Mouse (Mus musculus): ENCODE measurements around the gene Tomm40. TPM values are rescaled to one million over a fixed set of nuclear protein-coding genes. Genes with fewer than 3 reads are reported as not detected.

Gene Tomm40
- polyA plus RNA-seq, 1 experiment from 2014 or later: 171 TPM

DNA sequence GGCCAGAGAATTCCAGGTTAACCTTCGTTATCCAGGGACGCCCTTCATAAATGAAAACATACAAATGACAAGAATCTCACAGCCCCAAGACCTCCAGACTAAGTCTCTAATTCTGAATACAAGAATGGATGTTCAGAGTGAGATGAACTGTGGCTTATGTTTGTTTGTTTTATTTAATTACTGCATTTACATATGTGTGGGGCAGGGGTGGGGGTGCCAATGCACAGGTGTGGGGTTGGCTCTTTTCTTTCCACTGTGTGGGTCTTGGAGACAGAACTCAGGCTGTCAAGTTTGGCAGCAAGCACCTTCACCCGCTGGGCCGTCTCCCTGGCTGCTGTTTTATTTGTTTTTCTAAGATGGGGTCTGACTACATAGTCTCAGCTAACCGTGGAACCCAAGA, 27.2 kb upstream of the Tomm40 start:
- H3K9me3 ChIP-seq (replicated peaks): no peaks in the 10 kb centered on the region
- H3K4me1 ChIP-seq: peaks cover 34% of the 10 kb centered on the region
- peaks cover 25% of the 10 kb centered on the region for H3K36me3 ChIP-seq
- no peak overlapping the region for H3K9ac ChIP-seq (replicated peaks)
- H3K4me3 ChIP-seq (replicated peaks): no peak overlapping the region
- no peak for ATAC-seq (ENCODE audit: low FRiP score)
- no peaks in the 10 kb centered on the region for H3K27me3 ChIP-seq (replicated peaks)
- H3K4me2 ChIP-seq: no peak overlapping the region
- H3K27ac ChIP-seq (replicated peaks): no peak overlapping the region
- WGBS: 44% methylated on average over 5 of the region's 5 CpGs

DNA sequence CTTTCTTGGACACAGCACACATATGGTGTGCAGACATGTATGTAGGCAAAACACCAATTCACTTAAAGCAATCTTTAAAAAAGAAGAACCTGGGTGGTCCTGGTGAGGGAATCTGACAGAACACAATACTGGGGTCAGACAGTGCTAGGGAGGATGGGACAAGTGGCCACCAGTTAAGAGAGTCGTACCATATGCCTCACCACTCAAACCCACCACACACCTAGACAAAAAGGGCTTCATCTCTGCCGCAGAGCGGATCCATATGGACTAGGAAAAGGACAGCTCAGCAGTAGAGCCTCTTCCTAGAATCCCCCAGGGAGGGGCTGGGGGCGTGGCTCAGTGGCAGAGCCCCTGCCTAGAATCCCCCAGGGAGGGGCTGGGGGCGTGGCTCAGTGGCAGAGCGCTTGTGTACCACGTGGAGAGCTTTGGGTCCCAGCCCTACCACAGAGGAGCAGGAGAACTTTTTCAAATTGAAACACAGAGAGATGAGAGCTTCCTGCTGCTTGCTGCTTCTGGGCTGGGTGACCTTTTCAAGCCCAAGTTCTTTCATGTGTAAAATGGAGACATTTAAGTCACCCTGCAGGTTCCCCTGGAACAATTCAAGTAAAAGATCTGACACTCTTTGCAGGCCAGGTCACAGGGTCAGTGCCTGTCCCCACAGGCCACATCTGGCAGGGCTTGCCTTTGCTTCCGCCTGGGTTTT, 26.2 kb upstream of the Tomm40 start:
- H3K9ac ChIP-seq (replicated peaks): no peak overlapping the region
- 11% methylated on average over 8 of the region's 8 CpGs for WGBS

DNA sequence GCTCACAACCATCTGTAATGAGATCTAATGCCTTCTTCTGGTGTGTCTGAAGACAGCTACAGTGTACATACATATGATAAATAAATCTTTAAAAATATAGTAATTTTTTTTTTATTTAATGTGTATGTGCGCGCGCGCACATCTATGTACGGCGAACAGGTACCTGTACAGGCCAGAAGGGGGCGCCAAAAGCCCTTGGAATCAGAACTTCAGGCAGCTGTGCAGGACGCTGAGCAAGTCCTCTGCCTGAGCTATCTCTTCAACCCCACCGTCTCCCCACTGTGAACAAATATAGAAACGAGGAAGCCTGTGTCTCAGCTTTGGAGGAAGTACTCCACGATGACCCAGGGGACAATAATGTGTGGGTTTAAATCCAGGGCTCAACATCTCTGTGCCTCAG, 25.0 kb upstream of the Tomm40 start:
- H3K27me3 ChIP-seq (replicated peaks): no peaks in the 10 kb centered on the region
- H3K9me3 ChIP-seq (replicated peaks): no peaks in the 10 kb centered on the region
- H3K4me1 ChIP-seq: peaks cover 16% of the 10 kb centered on the region
- ATAC-seq (ENCODE audit: low FRiP score): no peak
- no peak overlapping the region for H3K4me2 ChIP-seq
- H3K36me3 ChIP-seq: peaks cover 38% of the 10 kb centered on the region
- WGBS: 93% methylated on average over 11 of the region's 11 CpGs
- H3K27ac ChIP-seq (replicated peaks): no peak overlapping the region
- H3K9ac ChIP-seq (replicated peaks): no peak overlapping the region
- no peak overlapping the region for H3K4me3 ChIP-seq (replicated peaks)

More for the DNA sequence above, 26.2 kb upstream of the Tomm40 start:
- Histone ChIP-seq H3K27me3 (replicated peaks) (no peaks in the 10 kb centered on the region), H3K4me3 (replicated peaks) (no peak overlapping the region), H3K27ac (replicated peaks) (no peak overlapping the region), H3K36me3 (peaks cover 34% of the 10 kb centered on the region), H3K4me2 (no peak overlapping the region), H3K4me1 (peaks cover 24% of the 10 kb centered on the region), H3K9me3 (replicated peaks) (no peaks in the 10 kb centered on the region)
- ATAC-seq (ENCODE audit: low FRiP score): no peak

DNA sequence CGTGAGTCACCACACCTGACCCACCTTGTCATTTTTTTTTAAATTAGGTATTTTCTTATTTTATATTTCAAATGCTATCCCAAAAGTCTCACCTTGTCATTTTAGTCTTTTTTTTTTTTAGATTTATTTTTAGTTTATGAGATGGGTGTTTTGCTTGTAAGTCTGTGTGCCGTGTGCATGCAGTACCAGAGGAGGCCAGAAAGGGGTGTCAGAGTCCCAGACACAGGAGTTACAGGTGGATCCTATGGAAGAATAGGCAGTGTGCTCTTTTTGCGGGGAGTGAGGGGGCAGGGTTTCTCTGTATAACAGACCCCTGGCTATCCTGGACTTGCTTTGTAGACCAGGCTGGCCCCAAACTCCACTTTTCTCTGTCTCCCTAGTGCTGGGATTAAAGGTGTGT, 23.5 kb upstream of the Tomm40 start:
- peaks cover 50% of the 10 kb centered on the region for H3K36me3 ChIP-seq
- WGBS: 95% methylated on average over 3 of the region's 3 CpGs
- H3K4me3 ChIP-seq (replicated peaks): no peak overlapping the region
- H3K9ac ChIP-seq (replicated peaks): no peak overlapping the region
- H3K4me2 ChIP-seq: no peak overlapping the region
- no peaks in the 10 kb centered on the region for H3K27me3 ChIP-seq (replicated peaks)
- H3K27ac ChIP-seq (replicated peaks): no peak overlapping the region
- no peak for ATAC-seq (ENCODE audit: low FRiP score)
- H3K4me1 ChIP-seq: peaks cover 6% of the 10 kb centered on the region; the same call in 1 of the 2 replicates
- H3K9me3 ChIP-seq (replicated peaks): no peaks in the 10 kb centered on the region

DNA sequence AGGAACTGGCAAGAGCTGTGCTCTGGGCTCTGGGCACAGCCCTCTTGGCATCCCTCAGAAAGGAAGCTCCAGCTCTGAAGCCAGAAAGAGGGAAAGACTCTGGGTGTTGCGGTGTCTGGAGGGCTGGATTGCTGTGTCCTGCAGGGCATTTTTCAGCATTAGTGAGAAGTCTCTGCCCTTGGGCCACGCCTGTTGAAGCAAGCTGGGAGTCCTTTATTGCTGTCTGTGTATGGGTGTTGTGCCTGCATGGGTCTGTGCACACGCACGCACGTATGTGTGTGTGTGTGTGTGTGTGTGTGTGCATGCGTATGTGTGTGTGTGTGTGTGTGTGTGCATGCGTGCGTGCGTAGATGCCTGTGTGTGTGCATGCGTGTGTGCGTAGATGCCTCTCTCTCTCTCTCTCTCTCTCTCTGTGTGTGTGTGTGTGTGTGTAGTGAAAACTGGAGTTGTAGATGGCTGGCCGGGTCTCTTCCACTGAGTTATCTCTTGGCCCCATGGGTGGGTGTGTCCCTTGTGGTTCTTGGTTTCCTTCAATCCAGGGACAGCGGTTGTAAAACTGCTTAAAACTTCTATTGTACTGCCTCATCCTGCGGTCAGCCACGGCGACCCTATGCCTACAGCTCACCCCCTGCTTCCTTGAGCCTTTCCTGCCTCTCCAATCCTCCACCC, 21.3 kb upstream of the Tomm40 start:
- Histone ChIP-seq H3K36me3 (peaks cover 59% of the 10 kb centered on the region), H3K4me1 (peaks cover 2% of the 10 kb centered on the region; the same call in 1 of the 2 replicates)

DNA sequence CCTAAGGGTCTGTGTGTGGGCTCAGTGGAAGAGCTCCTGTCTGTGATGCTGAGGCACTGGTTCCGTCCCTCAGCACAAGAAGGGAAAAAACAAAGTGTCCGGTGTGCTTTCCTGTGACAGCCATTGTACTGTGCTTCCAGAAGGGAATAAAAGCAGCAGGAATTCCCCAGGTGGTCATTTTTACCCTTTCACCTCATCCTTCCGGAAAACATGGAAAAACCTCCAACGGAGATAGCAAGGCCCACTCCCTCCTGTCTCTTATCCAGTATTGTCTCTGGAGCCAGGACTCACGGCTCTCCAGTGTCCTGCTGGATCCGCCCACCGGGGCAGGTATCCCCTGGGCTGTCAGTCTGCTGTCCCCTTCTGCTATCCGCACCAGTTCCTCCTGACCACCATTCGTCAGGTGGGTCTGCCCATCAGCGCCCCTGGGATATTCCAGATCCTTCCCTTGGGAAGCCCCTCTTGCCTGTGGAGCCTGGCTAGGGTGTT, 19.0 kb upstream of the Tomm40 start:
- no peaks in the 10 kb centered on the region for H3K27me3 ChIP-seq (replicated peaks)
- H3K4me1 ChIP-seq: no peaks in the 10 kb centered on the region
- ATAC-seq (ENCODE audit: low FRiP score): no peak
- no peak overlapping the region for H3K27ac ChIP-seq (replicated peaks)
- H3K36me3 ChIP-seq: peaks cover 71% of the 10 kb centered on the region
- H3K9me3 ChIP-seq (replicated peaks): no peaks in the 10 kb centered on the region
- 89% methylated on average over 10 of the region's 10 CpGs for WGBS
- no peak overlapping the region for H3K9ac ChIP-seq (replicated peaks)
- no peak overlapping the region for H3K4me2 ChIP-seq
- no peak overlapping the region for H3K4me3 ChIP-seq (replicated peaks)

More for the DNA sequence above, 21.3 kb upstream of the Tomm40 start:
- ATAC-seq (ENCODE audit: low FRiP score): no peak
- no peak overlapping the region for H3K27ac ChIP-seq (replicated peaks)
- no peak overlapping the region for H3K4me3 ChIP-seq (replicated peaks)
- 83% methylated on average over 16 of the region's 16 CpGs for WGBS
- H3K27me3 ChIP-seq (replicated peaks): no peaks in the 10 kb centered on the region
- no peak overlapping the region for H3K9ac ChIP-seq (replicated peaks)
- H3K9me3 ChIP-seq (replicated peaks): no peaks in the 10 kb centered on the region
- H3K4me2 ChIP-seq: no peak overlapping the region

DNA sequence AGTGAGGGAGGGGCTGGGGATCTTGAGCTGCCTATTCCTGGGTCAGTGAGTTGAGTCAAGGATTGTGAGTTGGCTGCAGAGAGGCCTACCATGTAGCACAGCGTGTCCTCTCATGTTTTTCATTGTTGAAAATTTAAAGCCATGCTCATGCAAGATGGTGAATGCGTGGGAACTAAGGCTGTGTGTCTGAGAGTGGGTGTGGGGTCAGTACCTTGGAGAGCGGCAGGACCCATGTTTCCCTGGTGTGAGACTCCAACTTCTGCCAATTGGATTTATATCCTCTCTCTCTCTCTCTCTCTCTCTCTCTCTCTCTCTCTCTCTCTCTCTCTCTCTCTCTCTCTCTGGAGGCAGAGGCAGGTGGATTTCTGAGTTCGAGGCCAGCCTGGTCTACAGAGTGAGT, 11.3 kb upstream of the Tomm40 start:
- Histone ChIP-seq H3K27ac (replicated peaks) (no peak overlapping the region), H3K36me3 (peaks cover 85% of the 10 kb centered on the region), H3K4me2 (no peak overlapping the region), H3K9ac (replicated peaks) (no peak overlapping the region), H3K4me1 (no peaks in the 10 kb centered on the region), H3K9me3 (replicated peaks) (no peaks in the 10 kb centered on the region), H3K4me3 (replicated peaks) (no peak overlapping the region), H3K27me3 (replicated peaks) (no peaks in the 10 kb centered on the region)
- 95% methylated on average over 4 of the region's 4 CpGs for WGBS
- no peak for ATAC-seq (ENCODE audit: low FRiP score)

DNA sequence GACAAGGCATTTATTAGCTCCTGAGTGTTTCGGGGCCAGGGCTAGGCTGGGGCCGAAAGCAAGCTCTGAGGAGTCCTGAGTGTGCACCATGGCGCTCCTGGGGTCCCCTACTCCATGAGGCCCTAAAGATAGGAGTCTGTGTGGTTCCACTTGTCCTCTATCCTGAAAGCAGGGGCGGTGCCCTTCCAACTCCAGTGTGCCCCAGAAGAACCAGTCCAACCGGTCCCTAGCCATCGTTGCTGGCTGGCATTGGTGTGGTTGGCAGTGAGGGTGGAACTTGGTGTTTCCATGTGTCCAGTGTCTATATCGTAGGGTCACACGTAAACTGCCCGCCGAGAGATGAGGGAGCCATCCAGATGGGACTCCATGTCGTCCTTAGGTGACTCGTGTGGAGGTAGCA, 8.9 kb upstream of the Tomm40 start:
- no peaks in the 10 kb centered on the region; the same call in 1 of the 2 replicates for H3K9me3 ChIP-seq (replicated peaks)
- no peak overlapping the region for H3K4me3 ChIP-seq (replicated peaks)
- no peaks in the 10 kb centered on the region for H3K27me3 ChIP-seq (replicated peaks)
- no peak for ATAC-seq (ENCODE audit: low FRiP score)
- no peak overlapping the region for H3K9ac ChIP-seq (replicated peaks)
- no peaks in the 10 kb centered on the region for H3K4me1 ChIP-seq
- no peak overlapping the region for H3K4me2 ChIP-seq
- H3K36me3 ChIP-seq: peaks cover 77% of the 10 kb centered on the region
- 96% methylated on average over 12 of the region's 12 CpGs for WGBS
- no peak overlapping the region for H3K27ac ChIP-seq (replicated peaks)

DNA sequence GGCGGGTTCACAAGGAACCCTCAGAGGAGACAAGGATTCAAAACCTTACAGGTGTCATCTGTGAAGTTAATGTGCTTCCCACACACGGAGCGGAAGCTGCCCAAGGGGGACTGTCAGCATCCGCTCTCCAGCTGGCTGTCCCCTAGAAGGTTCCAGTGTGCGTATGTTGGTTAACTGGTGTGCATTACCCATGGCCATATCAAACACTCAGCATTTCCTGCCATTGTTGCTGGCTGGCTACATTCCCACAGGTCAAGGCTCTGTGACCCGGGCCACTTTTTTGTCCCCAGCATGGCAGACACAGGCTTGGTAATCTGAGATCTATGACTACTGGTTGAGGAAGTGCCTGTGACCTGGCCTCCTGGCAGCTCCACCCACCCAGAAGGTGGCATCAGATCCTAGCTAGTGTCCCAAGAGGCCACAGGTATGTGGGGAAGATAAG, 7.5 kb upstream of the Tomm40 start:
- no peak overlapping the region for H3K4me2 ChIP-seq
- no peaks in the 10 kb centered on the region for H3K4me1 ChIP-seq
- no peak for ATAC-seq (ENCODE audit: low FRiP score)
- no peak overlapping the region for H3K27ac ChIP-seq (replicated peaks)
- no peak overlapping the region for H3K9ac ChIP-seq (replicated peaks)
- H3K27me3 ChIP-seq (replicated peaks): no peaks in the 10 kb centered on the region
- H3K9me3 ChIP-seq (replicated peaks): no peaks in the 10 kb centered on the region; the same call in 1 of the 2 replicates
- WGBS: 91% methylated on average over 6 of the region's 6 CpGs
- H3K36me3 ChIP-seq: peaks cover 63% of the 10 kb centered on the region
- no peak overlapping the region for H3K4me3 ChIP-seq (replicated peaks)

DNA sequence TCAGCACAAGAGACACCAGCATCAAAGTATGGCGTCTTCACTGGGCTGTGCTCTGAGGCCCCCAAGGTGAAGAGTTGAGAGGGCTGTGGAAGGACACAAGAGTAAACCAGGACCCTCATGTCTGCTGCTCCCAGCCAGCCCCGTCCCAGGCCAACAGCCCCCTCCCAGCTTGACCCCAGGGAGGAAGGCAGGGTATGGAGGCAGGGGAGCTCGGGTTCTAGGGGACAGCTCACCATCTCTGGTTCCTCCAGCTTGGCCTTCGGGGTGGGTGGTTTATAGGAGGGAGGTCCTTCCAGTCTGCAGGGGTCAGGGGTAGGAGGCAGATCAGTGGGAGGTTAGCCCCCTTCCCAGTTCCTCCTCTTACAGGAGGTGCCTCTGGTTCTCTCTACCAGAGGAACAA, 4.0 kb upstream of the Tomm40 start:
- Histone ChIP-seq H3K27me3 (replicated peaks) (no peaks in the 10 kb centered on the region), H3K4me2 (no peak overlapping the region), H3K27ac (replicated peaks) (no peak overlapping the region), H3K4me1 (peaks cover 15% of the 10 kb centered on the region), H3K9ac (replicated peaks) (no peak overlapping the region), H3K4me3 (replicated peaks) (no peak overlapping the region), H3K9me3 (replicated peaks) (no peaks in the 10 kb centered on the region; the same call in 1 of the 2 replicates), H3K36me3 (peaks cover 33% of the 10 kb centered on the region)
- WGBS: 87% methylated on average over 4 of the region's 4 CpGs
- no peak for ATAC-seq (ENCODE audit: low FRiP score)

DNA sequence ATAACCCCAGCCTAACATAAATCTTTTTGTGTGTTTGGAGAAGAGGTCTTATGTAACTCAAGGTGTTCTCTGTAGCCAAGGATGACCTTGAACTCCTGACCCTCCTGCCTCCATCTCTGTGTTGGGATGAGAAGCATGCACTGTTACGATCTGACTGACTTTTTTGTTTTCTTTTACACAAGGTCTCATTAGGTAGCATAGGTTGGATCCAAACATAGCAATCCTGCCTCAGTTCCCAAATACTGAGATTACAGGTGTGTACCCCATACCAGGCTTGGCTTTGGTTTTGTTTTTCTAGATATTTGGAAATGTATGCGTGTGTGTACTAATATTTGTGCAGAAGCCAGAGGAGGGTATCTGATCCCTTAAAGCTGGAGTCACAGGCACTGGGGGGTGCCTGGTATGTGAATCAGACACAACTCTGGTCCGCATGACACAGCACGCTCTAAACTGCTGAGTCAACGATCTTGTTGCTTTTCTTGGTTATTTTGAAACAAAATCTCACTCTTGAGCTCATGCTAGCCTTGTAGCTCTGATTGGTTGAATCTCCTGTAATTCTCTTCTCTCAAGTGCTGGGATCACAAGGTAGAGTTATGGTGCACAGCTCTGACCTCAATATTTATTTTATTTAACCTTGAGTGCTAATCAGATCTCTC, 3.2 kb upstream of the Tomm40 start:
- no peaks in the 10 kb centered on the region; the same call in 1 of the 2 replicates for H3K9me3 ChIP-seq (replicated peaks)
- no peak for ATAC-seq (ENCODE audit: low FRiP score)
- peaks cover 23% of the 10 kb centered on the region for H3K4me1 ChIP-seq
- no peak overlapping the region for H3K4me2 ChIP-seq
- no peak overlapping the region for H3K9ac ChIP-seq (replicated peaks)
- peaks cover 27% of the 10 kb centered on the region for H3K36me3 ChIP-seq
- no peak overlapping the region for H3K4me3 ChIP-seq (replicated peaks)
- no peaks in the 10 kb centered on the region for H3K27me3 ChIP-seq (replicated peaks)
- WGBS: 96% methylated on average over 5 of the region's 5 CpGs
- H3K27ac ChIP-seq (replicated peaks): no peak overlapping the region
